9 mouse cellular contexts compared by ENCODE assay signal in genomic region chrX:159606936-159607335, GRCm38 (mm10). TPM values are rescaled to one million over a fixed set of nuclear protein-coding genes. Genes with fewer than 3 reads are reported as not detected.
DNase-seq lines count a peak whose midpoint lies in the region; ATAC-seq and TF ChIP-seq lines count a peak whose summit lies in the region.
"Had no signal": no experiment of that assay in that cellular context is flagged by ENCODE, and none has a peak within 500 bp of the region (broad histone marks: within the 10 kb centered on the region; RNA-seq: fewer than 3 reads in every experiment).

No protein-coding gene starts in this region.

- no peaks in the 10 kb centered on the region for H3K36me3 ChIP-seq in intestine, postnatal 0 days (ENCODE audit: control insufficient read depth, insufficient read depth)
- H3K36me3 ChIP-seq in intestine, embryonic 15.5 days = no peaks in the 10 kb centered on the region
- H3K36me3 ChIP-seq: neural tube, embryonic 12.5 days had no signal

- DNase-seq in thymus, postnatal 4 days = peak; percentile 21
- DNase-seq in thymus, adult 18-20 months = no peak
- peak; percentile 28 for DNase-seq in embryo, embryonic 11 days
- DNase-seq in retina, postnatal 1 day = peak; percentile 78
- no peak for DNase-seq in yolk sac, embryonic 10.5 days (ENCODE audit: low spot score)
- no peak for DNase-seq in gastrocnemius, postnatal 25 days

- no peak overlapping the region for H3K9ac ChIP-seq in intestine, postnatal 0 days (ENCODE audit: low read depth, low read length)
- no peak overlapping the region for H3K9ac ChIP-seq in intestine, embryonic 15.5 days
- H3K9ac ChIP-seq: neural tube, embryonic 12.5 days had no signal

- 57% methylated on average over 6 of the region's 6 CpGs for WGBS in intestine, postnatal 0 days
- WGBS in intestine, embryonic 15.5 days = 56% methylated on average over 6 of the region's 6 CpGs

- H3K4me3 ChIP-seq in intestine, postnatal 0 days (ENCODE audit: low read depth, low read length) = no peak overlapping the region
- no peak overlapping the region for H3K4me3 ChIP-seq in intestine, embryonic 15.5 days (replicated peaks)
- H3K4me3 ChIP-seq: neural tube, embryonic 12.5 days had no signal

- no peaks in the 10 kb centered on the region for H3K27me3 ChIP-seq in intestine, postnatal 0 days (replicated peaks; ENCODE audit: control insufficient read depth, insufficient read depth, low read length)
- H3K27me3 ChIP-seq in intestine, embryonic 15.5 days (replicated peaks) = no peaks in the 10 kb centered on the region
- H3K27me3 ChIP-seq: neural tube, embryonic 12.5 days had no signal

- H3K4me1 ChIP-seq in intestine, postnatal 0 days (replicated peaks; ENCODE audit: control insufficient read depth, insufficient read depth, low read length) = no peaks in the 10 kb centered on the region
- no peaks in the 10 kb centered on the region for H3K4me1 ChIP-seq in intestine, embryonic 15.5 days (replicated peaks)
- H3K4me1 ChIP-seq: neural tube, embryonic 12.5 days had no signal

- peak; percentile 54 for TF ChIP-seq CTCF in intestine, postnatal 0 days (IDR thresholded peaks at IDR 0.05; ENCODE audit: low read depth)

- H3K4me2 ChIP-seq in intestine, postnatal 0 days (replicated peaks; ENCODE audit: low read depth) = no peak overlapping the region
- no peak overlapping the region for H3K4me2 ChIP-seq in intestine, embryonic 15.5 days (replicated peaks)
- H3K4me2 ChIP-seq: neural tube, embryonic 12.5 days had no signal

- ATAC-seq in intestine, postnatal 0 days = no peak
- no peak for ATAC-seq in intestine, embryonic 15.5 days

- H3K9me3 ChIP-seq in intestine, postnatal 0 days (ENCODE audit: control insufficient read depth) = no peaks in the 10 kb centered on the region
- H3K9me3 ChIP-seq in intestine, embryonic 15.5 days = no peaks in the 10 kb centered on the region
- H3K9me3 ChIP-seq: neural tube, embryonic 12.5 days had no signal

- H3K27ac ChIP-seq in intestine, postnatal 0 days (ENCODE audit: low read depth, low read length) = no peak overlapping the region
- H3K27ac ChIP-seq in intestine, embryonic 15.5 days = no peak overlapping the region
- H3K27ac ChIP-seq: neural tube, embryonic 12.5 days had no signal

RNA-seq across cellular contexts. Expression of gene Sh3kbp1, which starts 20.1 kb away (rescaled TPM):
- polyA plus RNA-seq in intestine, postnatal 0 days (2015; fragmentation: Nextera tagmentation; extraction: Ambion mirVana) = 7.1 and 7.7 TPM in 2 replicates
- 25.5 and 31.6 TPM in 2 replicates for polyA plus RNA-seq in intestine, embryonic 15.5 days (2015; fragmentation: Nextera tagmentation; extraction: Ambion mirVana)
- total RNA-seq in gastrocnemius, postnatal 25 days (2021) = 10 to 100 TPM; 23.7 to 36.2 TPM

Comparison
In these comparisons a context has a peak if more than half of its experiments do, and no peak if none do; other contexts are left out.
1. DNase-seq: peak in thymus, postnatal 4 days (single experiment), embryo, embryonic 11 days (single experiment) and retina, postnatal 1 day (single experiment); none in thymus, adult 18-20 months (0 of 2), yolk sac, embryonic 10.5 days (single experiment) and gastrocnemius, postnatal 25 days (single experiment).